Mouse (Mus musculus): ENCODE measurements around the gene Crlf3. TPM values are rescaled to one million over a fixed set of nuclear protein-coding genes. Genes with fewer than 3 reads are reported as not detected.
A peak's percentile ranks its signal among the peaks of the same experiment; 100 is the strongest.
"Not testable (repeated sequence)": the region's sequence is repeated elsewhere in the genome, so short reads cannot be mapped to it uniquely, and the experiment has no call there.

Gene Crlf3
- total RNA-seq, 1 experiment, result 57.3 TPM

DNA sequence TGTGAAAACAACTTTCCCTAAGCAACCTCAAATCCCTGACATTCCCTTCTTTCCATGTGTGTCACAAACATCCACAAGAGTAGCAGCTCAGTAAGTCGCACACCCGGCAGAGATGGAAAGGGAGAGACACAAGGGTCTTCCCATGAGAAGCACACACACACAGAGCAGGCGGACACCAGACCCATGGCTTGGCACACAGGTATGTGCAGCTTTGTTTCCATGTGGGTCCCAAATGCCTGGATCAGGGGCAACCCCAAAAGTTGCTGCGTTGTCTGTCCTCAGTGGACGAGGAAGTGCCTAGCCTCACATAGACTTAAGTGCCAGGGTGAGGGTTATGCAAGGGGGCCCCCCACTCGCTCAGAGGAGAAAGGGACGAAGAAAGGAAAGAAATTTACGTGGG lies 43.3 kb downstream of the Crlf3 start:
- in situ Hi-C loops (cut with MboI; ENCODE audit: low sequenced_read_pairs in 2 of 2, unreplicated experiment in 2 of 2), result loop anchor here in 1 of 2 experiments (10.0 kb wide), 1 partner anchor 357 kb away; no protein-coding TSS in a partner anchor
- no peak for DNase-seq (ENCODE audit: low read depth, low spot score)
- TF ChIP-seq CHD2 (IDR thresholded peaks at IDR 0.05; ENCODE audit: low read depth, low read length), result no peak
- no peak for TF ChIP-seq ZNF384 (IDR thresholded peaks at IDR 0.05; ENCODE audit: low read depth, low read length)
- no peak for TF ChIP-seq ZC3H11A (IDR thresholded peaks at IDR 0.05; ENCODE audit: borderline replicate concordance, low read depth, low read length)
- TF ChIP-seq HCFC1 (IDR thresholded peaks at IDR 0.05; ENCODE audit: borderline replicate concordance, insufficient read depth, low read length), result no peak
- no peak for TF ChIP-seq MAFK (IDR thresholded peaks at IDR 0.05; ENCODE audit: insufficient read depth, low read depth, low read length)
- no peaks in the 10 kb centered on the region for H3K9me3 ChIP-seq (ENCODE audit: control insufficient read depth, insufficient read depth, low read depth, low read length)
- no peaks in the 10 kb centered on the region for H3K4me1 ChIP-seq (ENCODE audit: control insufficient read depth in 2 of 2, insufficient read depth in 2 of 2, low read length in 2 of 2, poor library complexity in 1 of 2)
- H3K9ac ChIP-seq (ENCODE audit: insufficient read depth, low read depth, low read length, poor library complexity, severe bottlenecking), result no peak overlapping the region
- no peak overlapping the region for H3K4me3 ChIP-seq (ENCODE audit: insufficient read depth in 1 of 2, low read depth in 1 of 2, low read length in 2 of 2, poor library complexity in 1 of 2, severe bottlenecking in 1 of 2)
- H3K27ac ChIP-seq (ENCODE audit: insufficient read depth, low read depth, low read length, poor library complexity, severe bottlenecking), result no peak overlapping the region
- peaks cover 7% of the 10 kb centered on the region for H3K36me3 ChIP-seq (ENCODE audit: control insufficient read depth, insufficient read depth, low read length, poor library complexity, severe bottlenecking)

DNA sequence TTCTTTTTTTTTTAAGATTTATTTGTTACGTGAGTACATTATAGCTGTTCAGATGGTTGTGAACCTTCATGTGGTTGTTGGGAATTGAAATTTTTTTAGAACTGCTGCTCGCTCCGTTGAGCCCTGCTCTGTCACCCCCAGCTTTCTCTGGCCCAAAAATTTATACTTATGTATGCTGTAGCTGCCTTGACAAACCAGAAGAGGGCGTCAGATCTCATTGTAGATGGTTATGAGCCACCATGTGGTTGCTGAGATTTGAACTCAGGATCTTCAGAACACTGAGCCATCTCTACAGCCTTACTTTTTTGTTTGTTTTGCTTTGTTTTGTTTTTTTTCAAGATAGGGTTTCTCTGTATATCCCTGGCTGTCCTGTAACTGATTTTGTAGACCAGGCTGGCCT lies 59.5 kb downstream of the Crlf3 start:
- in situ Hi-C loops (cut with MboI; ENCODE audit: low sequenced_read_pairs in 2 of 2, unreplicated experiment in 2 of 2), result loop anchor here in 1 of 2 experiments (25.0 kb wide), 1 partner anchor 1734 kb away; the partner anchor contains the start of gene BC030499
- H3K9me3 ChIP-seq (ENCODE audit: control insufficient read depth, insufficient read depth, low read depth, low read length), result no peaks in the 10 kb centered on the region
- H3K27ac ChIP-seq (ENCODE audit: insufficient read depth, low read depth, low read length, poor library complexity, severe bottlenecking), result no peak overlapping the region
- no peak for TF ChIP-seq CHD2 (IDR thresholded peaks at IDR 0.05; ENCODE audit: low read depth, low read length)
- no peak for TF ChIP-seq ZNF384 (IDR thresholded peaks at IDR 0.05; ENCODE audit: low read depth, low read length)
- TF ChIP-seq MAFK (IDR thresholded peaks at IDR 0.05; ENCODE audit: insufficient read depth, low read depth, low read length), result no peak
- no peak for TF ChIP-seq HCFC1 (IDR thresholded peaks at IDR 0.05; ENCODE audit: borderline replicate concordance, insufficient read depth, low read length)
- TF ChIP-seq ZC3H11A (IDR thresholded peaks at IDR 0.05; ENCODE audit: borderline replicate concordance, low read depth, low read length), result no peak
- H3K4me1 ChIP-seq (ENCODE audit: control insufficient read depth in 2 of 2, insufficient read depth in 2 of 2, low read length in 2 of 2, poor library complexity in 1 of 2), result no peaks in the 10 kb centered on the region
- DNase-seq (ENCODE audit: low read depth, low spot score), result no peak
- no peak overlapping the region for H3K9ac ChIP-seq (ENCODE audit: insufficient read depth, low read depth, low read length, poor library complexity, severe bottlenecking)
- peaks cover 34% of the 10 kb centered on the region for H3K36me3 ChIP-seq (ENCODE audit: control insufficient read depth, insufficient read depth, low read length, poor library complexity, severe bottlenecking)
- no peak overlapping the region for H3K4me3 ChIP-seq (ENCODE audit: insufficient read depth in 1 of 2, low read depth in 1 of 2, low read length in 2 of 2, poor library complexity in 1 of 2, severe bottlenecking in 1 of 2)

DNA sequence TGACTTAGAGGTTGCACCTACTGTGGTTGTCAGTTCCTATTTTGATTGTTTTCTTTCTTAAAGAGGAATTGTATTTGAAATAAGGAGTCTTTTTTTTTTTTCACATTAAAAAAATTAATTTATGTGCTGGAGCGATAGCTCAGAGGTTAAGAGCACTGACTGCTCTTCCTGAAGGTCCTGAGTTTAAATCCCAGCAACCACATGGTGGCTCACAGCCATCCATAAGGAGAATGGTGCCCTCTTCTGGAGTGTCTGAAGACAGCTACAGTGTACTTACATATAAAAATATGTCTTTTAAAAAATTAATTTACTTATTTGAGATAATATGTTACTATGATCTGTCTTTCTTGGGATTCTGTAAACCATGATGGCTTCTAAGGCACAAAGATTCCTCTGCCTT lies 61.0 kb downstream of the Crlf3 start:
- in situ Hi-C loops (cut with MboI; ENCODE audit: low sequenced_read_pairs in 2 of 2, unreplicated experiment in 2 of 2), result loop anchor here in 1 of 2 experiments (25.0 kb wide), 1 partner anchor 1732 kb away; the partner anchor contains the start of gene BC030499
- Histone ChIP-seq H3K9ac (ENCODE audit: insufficient read depth, low read depth, low read length, poor library complexity, severe bottlenecking) (no peak overlapping the region), H3K9me3 (ENCODE audit: control insufficient read depth, insufficient read depth, low read depth, low read length) (no peaks in the 10 kb centered on the region), H3K4me1 (ENCODE audit: control insufficient read depth in 2 of 2, insufficient read depth in 2 of 2, low read length in 2 of 2, poor library complexity in 1 of 2) (no peaks in the 10 kb centered on the region), H3K36me3 (ENCODE audit: control insufficient read depth, insufficient read depth, low read length, poor library complexity, severe bottlenecking) (peaks cover 30% of the 10 kb centered on the region), H3K27ac (ENCODE audit: insufficient read depth, low read depth, low read length, poor library complexity, severe bottlenecking) (no peak overlapping the region), H3K4me3 (ENCODE audit: insufficient read depth in 1 of 2, low read depth in 1 of 2, low read length in 2 of 2, poor library complexity in 1 of 2, severe bottlenecking in 1 of 2) (no peak overlapping the region)
- TF ChIP-seq ZNF384 (IDR thresholded peaks at IDR 0.05; ENCODE audit: low read depth, low read length), result no peak
- no peak for TF ChIP-seq MAFK (IDR thresholded peaks at IDR 0.05; ENCODE audit: insufficient read depth, low read depth, low read length)
- TF ChIP-seq CHD2 (IDR thresholded peaks at IDR 0.05; ENCODE audit: low read depth, low read length), result no peak
- TF ChIP-seq HCFC1 (IDR thresholded peaks at IDR 0.05; ENCODE audit: borderline replicate concordance, insufficient read depth, low read length), result no peak
- TF ChIP-seq ZC3H11A (IDR thresholded peaks at IDR 0.05; ENCODE audit: borderline replicate concordance, low read depth, low read length), result no peak
- DNase-seq (ENCODE audit: low read depth, low spot score), result no peak

DNA sequence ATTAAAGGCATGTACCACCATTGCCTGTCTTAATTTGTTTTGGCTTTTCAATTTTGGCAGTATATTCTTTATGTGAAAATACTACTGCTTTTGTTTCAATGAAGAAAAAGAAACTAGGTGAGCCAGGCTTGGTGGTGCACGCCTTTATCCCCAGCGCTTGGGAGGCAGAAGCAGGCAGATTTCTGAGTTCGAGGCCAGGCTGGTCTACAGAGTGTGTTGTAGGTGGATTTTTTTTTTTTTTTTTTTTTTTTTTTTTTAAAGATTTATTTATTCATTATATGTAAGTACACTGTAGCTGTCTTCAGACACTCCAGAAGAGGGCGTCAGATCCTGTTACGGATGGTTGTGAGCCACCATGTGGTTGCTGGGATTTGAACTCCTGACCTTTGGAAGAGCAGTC lies 64.3 kb downstream of the Crlf3 start:
- TF ChIP-seq ZNF384 (IDR thresholded peaks at IDR 0.05; ENCODE audit: low read depth, low read length), result peak; percentile 82
- not testable (repeated sequence) for H3K9me3 ChIP-seq (ENCODE audit: control insufficient read depth, insufficient read depth, low read depth, low read length); H3K9ac ChIP-seq (ENCODE audit: insufficient read depth, low read depth, low read length, poor library complexity, severe bottlenecking); H3K4me1 ChIP-seq (ENCODE audit: control insufficient read depth in 2 of 2, insufficient read depth in 2 of 2, low read length in 2 of 2, poor library complexity in 1 of 2); H3K4me3 ChIP-seq (ENCODE audit: insufficient read depth in 1 of 2, low read depth in 1 of 2, low read length in 2 of 2, poor library complexity in 1 of 2, severe bottlenecking in 1 of 2); H3K27ac ChIP-seq (ENCODE audit: insufficient read depth, low read depth, low read length, poor library complexity, severe bottlenecking); DNase-seq (ENCODE audit: low read depth, low spot score)
- peaks cover 26% of the 10 kb centered on the region for H3K36me3 ChIP-seq (ENCODE audit: control insufficient read depth, insufficient read depth, low read length, poor library complexity, severe bottlenecking)
- in situ Hi-C loops (cut with MboI; ENCODE audit: low sequenced_read_pairs in 2 of 2, unreplicated experiment in 2 of 2), result loop anchor here in 1 of 2 experiments (25.0 kb wide), 1 partner anchor 1729 kb away; the partner anchor contains the start of gene BC030499

Other genes starting within 250 kb of the Crlf3 start
- gene Utp6, start 118.6 kb downstream of the Crlf3 start, total RNA-seq (2012; rRNA removed), result 54.3 and 79.7 TPM in 2 replicates
- gene Suz12, start 87.9 kb downstream of the Crlf3 start, total RNA-seq (2012; rRNA removed), result 56.0 and 93.2 TPM in 2 replicates
- gene Atad5, start 8.4 kb upstream of the Crlf3 start, total RNA-seq (2012; rRNA removed), result 18.1 and 23.6 TPM in 2 replicates
- 31.1 and 33.3 TPM in 2 replicates for gene Tefm, start 61.2 kb upstream of the Crlf3 start, total RNA-seq (2012; rRNA removed)
- 2.8 and 5.1 TPM in 2 replicates for gene Adap2, start 73.1 kb upstream of the Crlf3 start, total RNA-seq (2012; rRNA removed)
- 3.4 and 5.2 TPM in 2 replicates for gene Rnf135, start 102.9 kb upstream of the Crlf3 start, total RNA-seq (2012; rRNA removed)
- gene Rhot1, start 128.0 kb upstream of the Crlf3 start, total RNA-seq (2012; rRNA removed), result 29.1 and 38.8 TPM in 2 replicates
- gene Rhbdl3, start 219.9 kb upstream of the Crlf3 start, total RNA-seq (2012; rRNA removed), result 1.3 and 2.0 TPM in 2 replicates